Mouse (Mus musculus) neural tube, embryonic 14.5 days (tissue): ENCODE data around the gene Antxr1. TPM values are rescaled to one million over a fixed set of nuclear protein-coding genes. Genes with fewer than 3 reads are reported as not detected.
"Not testable (repeated sequence)": the region's sequence is repeated elsewhere in the genome, so short reads cannot be mapped to it uniquely, and the experiment has no call there.

ENCODE experiments used
- ATAC-seq: fragments of 200-750 bp; cut with Nextera tagmentation; 2 replicates; pipeline ENCODE4 v1.8.0; 2017; ENCODE audit warnings: low read depth, mild to moderate bottlenecking, moderate TSS enrichment, moderate library complexity
- H3K27ac ChIP-seq: fragments of 300-500 bp; sonication (generic); 2 replicates; pipeline ENCODE4 v1.5.1; 2014; ENCODE audit warnings: low read depth, mild to moderate bottlenecking, control low read depth, low read length, moderate library complexity, mixed read lengths
- H3K27me3 ChIP-seq: fragments of 300-500 bp; sonication (generic); 2 replicates; pipeline ENCODE4 v1.6.1; 2014; ENCODE audit warnings: low read length; ENCODE audit not compliant: control insufficient read depth, insufficient read depth
- H3K36me3 ChIP-seq: fragments of 300-500 bp; sonication (generic); 2 replicates; pipeline ENCODE4 v1.6.1; 2014; ENCODE audit warnings: low read length, mixed read lengths; ENCODE audit not compliant: control insufficient read depth, insufficient read depth
- H3K4me1 ChIP-seq: fragments of 300-500 bp; sonication (generic); 2 replicates; pipeline ENCODE4 v1.6.1; 2014; ENCODE audit warnings: low read length; ENCODE audit not compliant: control insufficient read depth, insufficient read depth
- H3K4me2 ChIP-seq: fragments of 300-500 bp; sonication (generic); 2 replicates; pipeline ENCODE4 v1.6.1; 2014; ENCODE audit warnings: mild to moderate bottlenecking, low read depth, low read length, control low read depth
- H3K4me3 ChIP-seq: fragments of 300-500 bp; sonication (generic); 2 replicates; pipeline ENCODE4 v1.5.1; 2014; ENCODE audit warnings: low read depth, low read length, control low read depth, mixed read lengths
- H3K9ac ChIP-seq: fragments of 300-500 bp; sonication (generic); replicated peaks from 2 replicates; pipeline ENCODE4 v1.6.1; 2014; ENCODE audit warnings: low read depth, mild to moderate bottlenecking, control low read depth, low read length, mixed read lengths
- H3K9me3 ChIP-seq: fragments of 300-500 bp; sonication (generic); 2 replicates; pipeline ENCODE4 v1.6.1; 2016; ENCODE audit warnings: low read length; ENCODE audit not compliant: control insufficient read depth
- WGBS: fragments of 180-500 bp; shearing (Covaris S2); extraction: QIAGEN DNeasy Blood & Tissue Kit; methylation state at CpG from one replicate; pipeline ENCODE4 v1.1.7; 2014; 5-methylcytosine and 5-hydroxymethylcytosine counted together
- polyA plus RNA-seq: library from polyadenylated mRNA; unstranded; fragments of >200 nt; fragmentation: Nextera tagmentation; extraction: Ambion mirVana; gene quantifications from 2 replicates; pipeline ENCODE4 v1.2.1, GENCODE M21; 2014

The Antxr1 gene
- polyA plus RNA-seq, 1 experiment from 2014 or later = 6.5 TPM

DNA sequence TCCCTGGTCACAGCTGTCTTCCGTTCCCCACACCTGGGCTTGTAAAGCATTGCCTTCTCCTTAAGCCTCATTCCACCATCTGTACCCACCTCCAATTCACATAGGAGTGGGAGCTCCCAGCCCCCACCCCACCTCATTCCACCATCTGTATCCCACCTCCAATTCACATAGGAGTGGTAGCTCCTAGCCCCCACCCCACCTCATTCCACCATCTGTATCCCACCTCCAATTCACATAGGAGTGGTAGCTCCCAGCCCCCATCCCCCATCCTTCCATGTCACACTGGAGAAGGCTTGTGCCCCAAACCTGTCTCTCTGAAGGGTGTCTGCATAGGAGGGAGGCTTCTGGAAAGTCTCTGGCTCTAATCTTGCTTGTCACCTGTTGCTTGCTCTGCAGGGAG is 232.3 kb downstream of the Antxr1 start:
- WGBS = 100% methylated on average over 1 of the region's 1 CpGs
- Histone ChIP-seq H3K4me1 (peaks cover 8% of the 10 kb centered on the region; the same call in 1 of the 2 replicates), H3K4me2 (no peak overlapping the region), H3K9me3 (no peaks in the 10 kb centered on the region), H3K36me3 (no peaks in the 10 kb centered on the region), H3K9ac (no peak overlapping the region), H3K4me3 (no peak overlapping the region), H3K27me3 (no peaks in the 10 kb centered on the region), H3K27ac (no peak overlapping the region)
- no peak for ATAC-seq

DNA sequence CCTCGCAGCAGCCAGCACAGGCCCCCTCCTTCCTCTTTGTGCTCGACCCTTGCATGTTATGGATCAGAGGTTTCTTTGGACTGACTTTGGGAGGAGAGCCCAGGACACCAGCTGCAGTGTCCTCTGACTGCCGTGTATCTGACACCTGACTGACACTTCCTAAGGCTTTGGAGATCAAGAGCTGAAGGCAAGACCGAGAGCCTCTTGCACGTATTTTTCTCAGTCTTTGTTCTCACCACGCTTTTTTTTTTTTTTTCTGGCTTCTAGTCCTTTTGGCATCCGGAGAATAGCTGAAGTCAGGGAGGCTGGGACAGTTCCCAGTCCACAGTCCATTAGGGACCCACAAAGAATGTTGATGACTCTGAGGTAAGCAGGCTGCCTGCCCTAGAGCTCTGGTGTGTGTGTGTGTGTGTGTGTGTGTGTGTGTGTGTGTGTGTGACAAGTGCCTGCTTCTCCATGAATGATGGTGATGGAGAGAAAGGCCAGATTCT is 233.2 kb downstream of the Antxr1 start:
- 44% methylated on average over 7 of the region's 7 CpGs for WGBS
- ATAC-seq = no peak
- Histone ChIP-seq H3K36me3 (no peaks in the 10 kb centered on the region), H3K9ac (no peak overlapping the region), H3K27ac (peak overlapping the region; percentile 34; the same call in 1 of the 2 replicates), H3K4me3 (no peak overlapping the region), H3K9me3 (no peaks in the 10 kb centered on the region), H3K27me3 (no peaks in the 10 kb centered on the region), H3K4me1 (peaks cover 8% of the 10 kb centered on the region; the same call in 1 of the 2 replicates), H3K4me2 (no peak overlapping the region)

- Histone ChIP-seq H3K4me1 (peaks cover 8% of the 10 kb centered on the region; the same call in 1 of the 2 replicates), H3K36me3 (no peaks in the 10 kb centered on the region), H3K4me2 (no peak overlapping the region), H3K9ac (no peak overlapping the region), H3K27ac (peak overlapping the region; percentile 34; the same call in 1 of the 2 replicates), H3K27me3 (no peaks in the 10 kb centered on the region), H3K4me3 (no peak overlapping the region), H3K9me3 (no peaks in the 10 kb centered on the region)
- WGBS = 24% methylated on average over 4 of the region's 4 CpGs
- 0 out of 2 replicates have a peak, but pooled peaks have one; percentile 25 for ATAC-seq
Measured at GRCm38 (mm10) chr6:87101955-87102353, 233.7 kb downstream of the Antxr1 start.

DNA sequence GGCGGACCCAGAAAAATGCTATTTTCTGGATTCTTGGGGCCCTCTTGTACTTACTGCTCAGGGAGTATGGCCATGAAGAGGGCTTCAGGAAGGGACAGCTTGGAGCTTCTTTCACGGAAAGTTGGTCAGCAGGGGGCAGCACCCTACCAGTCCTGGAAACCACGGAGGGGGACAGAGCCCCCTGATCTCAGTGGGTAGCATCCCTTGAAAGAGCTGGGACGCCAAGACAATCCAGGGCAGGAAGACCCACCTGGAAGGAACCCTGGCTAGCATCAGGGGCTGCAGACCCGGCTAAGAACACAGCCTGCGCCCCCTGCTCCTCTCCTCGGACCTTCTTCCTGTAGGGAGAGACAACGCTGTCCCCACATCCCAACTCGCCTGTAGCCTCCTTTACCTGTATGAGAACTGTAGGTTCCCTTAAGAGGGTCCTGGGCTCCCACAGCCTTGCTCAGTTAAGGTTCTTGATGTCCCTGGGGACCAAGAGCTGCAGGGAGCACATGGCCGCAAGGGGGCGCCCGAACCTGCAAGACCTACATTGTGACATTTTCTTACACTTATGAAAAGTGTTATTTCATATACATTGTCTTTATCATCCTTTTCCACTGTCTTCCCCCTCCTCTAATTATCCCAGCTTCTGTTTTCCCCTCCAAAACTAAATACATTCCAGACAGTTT is 234.2 kb downstream of the Antxr1 start:
- WGBS = 15% methylated on average over 12 of the region's 12 CpGs
- H3K4me2 ChIP-seq = peak overlapping the region; percentile 46
- H3K36me3 ChIP-seq = no peaks in the 10 kb centered on the region
- H3K9me3 ChIP-seq = no peaks in the 10 kb centered on the region
- 0 out of 2 replicates have a peak overlapping the region, but pooled peaks have one; percentile 1 for H3K9ac ChIP-seq
- peak; percentile 64 for ATAC-seq
- H3K27me3 ChIP-seq = no peaks in the 10 kb centered on the region
- peaks cover 8% of the 10 kb centered on the region; the same call in 1 of the 2 replicates for H3K4me1 ChIP-seq
- H3K27ac ChIP-seq = no peak overlapping the region
- peak overlapping the region; percentile 9; the same call in 1 of the 2 replicates for H3K4me3 ChIP-seq

- Histone ChIP-seq H3K4me2 (no peak overlapping the region), H3K36me3 (no peaks in the 10 kb centered on the region), H3K9ac (no peak overlapping the region), H3K4me3 (no peak overlapping the region), H3K27ac (peak overlapping the region; percentile 66), H3K9me3 (no peaks in the 10 kb centered on the region), H3K27me3 (no peaks in the 10 kb centered on the region), H3K4me1 (peaks cover 8% of the 10 kb centered on the region; the same call in 1 of the 2 replicates)
- 83% methylated on average over 9 of the region's 9 CpGs for WGBS
- no peak for ATAC-seq
Measured at GRCm38 (mm10) chr6:87100297-87101020, 235.2 kb downstream of the Antxr1 start.

GRCm38 (mm10) chr6:87099671-87100296 is 235.8 kb downstream of the Antxr1 start:
- Histone ChIP-seq H3K36me3 (no peaks in the 10 kb centered on the region), H3K9ac (no peak overlapping the region), H3K4me2 (no peak overlapping the region), H3K27ac (peak overlapping the region; percentile 66), H3K4me3 (no peak overlapping the region), H3K4me1 (peaks cover 8% of the 10 kb centered on the region; the same call in 1 of the 2 replicates), H3K9me3 (no peaks in the 10 kb centered on the region), H3K27me3 (no peaks in the 10 kb centered on the region)
- 56% methylated on average over 7 of the region's 7 CpGs for WGBS
- peak; percentile 19; the same call in 1 of the 2 replicates for ATAC-seq

DNA sequence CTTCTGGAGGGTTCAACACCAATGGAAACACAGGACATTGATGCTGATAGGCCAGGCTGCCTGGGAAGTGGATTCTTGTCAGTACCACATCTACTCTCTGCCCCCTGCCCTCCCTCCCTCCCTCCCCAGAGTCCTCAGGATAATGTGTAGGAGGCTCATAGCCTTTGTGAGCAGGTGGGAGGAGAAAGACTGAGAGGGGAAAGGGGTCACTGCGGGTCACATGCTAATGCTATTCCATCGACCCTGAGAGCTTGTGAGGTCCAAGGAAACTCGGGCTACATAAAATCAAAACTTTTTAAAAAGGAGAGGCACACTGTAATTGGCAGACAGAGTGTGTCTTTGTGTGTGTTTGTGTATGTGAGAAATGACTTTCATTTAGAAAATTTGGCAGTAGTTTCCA is 236.4 kb downstream of the Antxr1 start:
- ATAC-seq = no peak
- no peak overlapping the region for H3K9ac ChIP-seq
- H3K9me3 ChIP-seq = no peaks in the 10 kb centered on the region
- no peak overlapping the region for H3K4me3 ChIP-seq
- peak overlapping the region; percentile 23; the same call in 1 of the 2 replicates for H3K27ac ChIP-seq
- H3K4me1 ChIP-seq = peaks cover 8% of the 10 kb centered on the region; the same call in 1 of the 2 replicates
- no peaks in the 10 kb centered on the region for H3K27me3 ChIP-seq
- 14% methylated on average over 3 of the region's 3 CpGs for WGBS
- H3K36me3 ChIP-seq = no peaks in the 10 kb centered on the region
- no peak overlapping the region for H3K4me2 ChIP-seq

- not testable (repeated sequence) for H3K9ac ChIP-seq, H3K27ac ChIP-seq, H3K4me3 ChIP-seq, H3K9me3 ChIP-seq, H3K4me2 ChIP-seq, H3K27me3 ChIP-seq, ATAC-seq, H3K4me1 ChIP-seq
- WGBS = 95% methylated on average over 8 of the region's 8 CpGs
- H3K36me3 ChIP-seq = peaks cover 15% of the 10 kb centered on the region
Measured at GRCm38 (mm10) chr6:87093631-87094030, 242.0 kb downstream of the Antxr1 start.
